Mouse (Mus musculus) hindbrain, embryonic 12.5 days (tissue): ENCODE measurements at regions not wholly inside any gene's neighbourhood (a gene's known extent, or its start where the extent isn't known, plus 50 kb on each side); places are given as distances from the start of the nearest gene placed in this dataset.

Source experiments
- ATAC-seq: fragments of 200-750 bp; cut with Nextera tagmentation; 2 replicates; pipeline ENCODE4 v1.8.0; 2017; ENCODE audit warnings: moderate TSS enrichment; ENCODE audit not compliant: low FRiP score
- H3K27ac ChIP-seq: fragments of 300-500 bp; sonication (generic); 2 replicates; pipeline ENCODE4 v1.5.1; 2016; ENCODE audit warnings: mild to moderate bottlenecking
- H3K27me3 ChIP-seq: fragments of 300-500 bp; sonication (generic); 2 replicates; pipeline ENCODE4 v1.6.1; 2016; ENCODE audit warnings: mild to moderate bottlenecking
- H3K36me3 ChIP-seq: fragments of 300-500 bp; sonication (generic); 2 replicates; pipeline ENCODE4 v1.6.1; 2016; ENCODE audit warnings: mild to moderate bottlenecking
- H3K4me1 ChIP-seq: fragments of 300-500 bp; sonication (generic); 2 replicates; pipeline ENCODE4 v1.6.1; 2016
- H3K4me2 ChIP-seq: fragments of 300-500 bp; sonication (generic); replicated peaks from 2 replicates; pipeline ENCODE4 v1.6.1; 2016; ENCODE audit warnings: mild to moderate bottlenecking
- H3K4me3 ChIP-seq: fragments of 300-500 bp; sonication (generic); 2 replicates; pipeline ENCODE4 v1.5.1; 2016; ENCODE audit warnings: mild to moderate bottlenecking
- H3K9ac ChIP-seq: fragments of 300-500 bp; sonication (generic); 2 replicates; pipeline ENCODE4 v1.6.1; 2016; ENCODE audit warnings: mild to moderate bottlenecking, moderate library complexity
- H3K9me3 ChIP-seq: fragments of 300-500 bp; sonication (generic); replicated peaks from 2 replicates; pipeline ENCODE4 v1.6.1; 2016; ENCODE audit warnings: mild to moderate bottlenecking
- WGBS: fragments of 180-500 bp; shearing (Covaris S2); methylation state at CpG from one replicate; pipeline ENCODE4 v1.1.7; 2016; 5-methylcytosine and 5-hydroxymethylcytosine counted together

- no peak overlapping the region for H3K27ac ChIP-seq
- 15% methylated on average over 3 of the region's 4 CpGs for WGBS
- no peaks in the 10 kb centered on the region for H3K27me3 ChIP-seq
- H3K4me3 ChIP-seq: no peak overlapping the region
- no peak overlapping the region for H3K4me2 ChIP-seq
- H3K4me1 ChIP-seq: peaks cover 11% of the 10 kb centered on the region
- no peak overlapping the region for H3K9ac ChIP-seq
- no peaks in the 10 kb centered on the region for H3K36me3 ChIP-seq
- ATAC-seq: no peak
- H3K9me3 ChIP-seq: no peaks in the 10 kb centered on the region
These were observed 415.9 kb downstream of the Rps24 start for GRCm38 (mm10) chr14:24902870-24903269.

- Histone ChIP-seq H3K4me2 (no peak overlapping the region), H3K27me3 (no peaks in the 10 kb centered on the region), H3K36me3 (no peaks in the 10 kb centered on the region), H3K9ac (no peak overlapping the region), H3K9me3 (no peaks in the 10 kb centered on the region), H3K4me3 (no peak overlapping the region), H3K4me1 (peaks cover 13% of the 10 kb centered on the region), H3K27ac (no peak overlapping the region)
- WGBS: 80% methylated on average over 6 of the region's 6 CpGs
- ATAC-seq: no peak
These were observed 417.8 kb downstream of the Rps24 start for GRCm38 (mm10) chr14:24904712-24905111.

- no peak for ATAC-seq
- no peak overlapping the region for H3K27ac ChIP-seq
These were observed 420.0 kb downstream of the Rps24 start for GRCm38 (mm10) chr14:24906916-24907315.

GRCm38 (mm10) chr14:24908377-24908776 is 421.5 kb downstream of the Rps24 start:
- Histone ChIP-seq H3K27ac (no peak overlapping the region), H3K9ac (no peak overlapping the region), H3K9me3 (no peaks in the 10 kb centered on the region), H3K27me3 (no peaks in the 10 kb centered on the region; the same call in 1 of the 2 replicates), H3K4me2 (no peak overlapping the region), H3K36me3 (no peaks in the 10 kb centered on the region), H3K4me3 (no peak overlapping the region), H3K4me1 (peaks cover 2% of the 10 kb centered on the region)
- no peak for ATAC-seq
- WGBS: 75% methylated on average over 4 of the region's 4 CpGs

More at GRCm38 (mm10) chr14:24906916-24907315, 420.0 kb downstream of the Rps24 start:
- H3K4me3 ChIP-seq: no peak overlapping the region
- H3K36me3 ChIP-seq: no peaks in the 10 kb centered on the region
- no peak overlapping the region for H3K4me2 ChIP-seq
- no peaks in the 10 kb centered on the region; the same call in 1 of the 2 replicates for H3K27me3 ChIP-seq
- peaks cover 6% of the 10 kb centered on the region for H3K4me1 ChIP-seq
- WGBS: 79% methylated on average over 7 of the region's 7 CpGs
- H3K9me3 ChIP-seq: no peaks in the 10 kb centered on the region
- no peak overlapping the region for H3K9ac ChIP-seq

- no peaks in the 10 kb centered on the region for H3K36me3 ChIP-seq
- no peaks in the 10 kb centered on the region; the same call in 1 of the 2 replicates for H3K27me3 ChIP-seq
- no peak overlapping the region for H3K27ac ChIP-seq
- WGBS: 91% methylated on average over 6 of the region's 6 CpGs
- H3K4me1 ChIP-seq: peaks cover 2% of the 10 kb centered on the region
- no peak overlapping the region for H3K9ac ChIP-seq
- H3K4me2 ChIP-seq: no peak overlapping the region
- ATAC-seq: no peak
- no peak overlapping the region for H3K4me3 ChIP-seq
- no peaks in the 10 kb centered on the region for H3K9me3 ChIP-seq
These were observed 424.7 kb downstream of the Rps24 start for GRCm38 (mm10) chr14:24911621-24912020.

GRCm38 (mm10) chr14:24919056-24919455 is 432.1 kb downstream of the Rps24 start:
- Histone ChIP-seq H3K36me3 (no peaks in the 10 kb centered on the region), H3K4me1 (no peaks in the 10 kb centered on the region), H3K27ac (no peak overlapping the region), H3K4me2 (no peak overlapping the region), H3K27me3 (no peaks in the 10 kb centered on the region), H3K4me3 (no peak overlapping the region), H3K9me3 (no peaks in the 10 kb centered on the region), H3K9ac (no peak overlapping the region)
- WGBS: 86% methylated on average over 3 of the region's 3 CpGs
- no peak for ATAC-seq

- Histone ChIP-seq H3K4me3 (no peak overlapping the region), H3K27me3 (no peaks in the 10 kb centered on the region), H3K4me1 (peaks cover 14% of the 10 kb centered on the region), H3K27ac (no peak overlapping the region), H3K36me3 (no peaks in the 10 kb centered on the region), H3K4me2 (no peak overlapping the region), H3K9ac (no peak overlapping the region), H3K9me3 (no peaks in the 10 kb centered on the region)
- no peak for ATAC-seq
- WGBS: 72% methylated on average over 10 of the region's 10 CpGs
These were observed 435.1 kb downstream of the Rps24 start for GRCm38 (mm10) chr14:24922006-24922405.

GRCm38 (mm10) chr14:24924561-24924960 is 437.6 kb downstream of the Rps24 start:
- Histone ChIP-seq H3K4me2 (no peak overlapping the region), H3K36me3 (no peaks in the 10 kb centered on the region), H3K9me3 (no peaks in the 10 kb centered on the region), H3K4me1 (peaks cover 15% of the 10 kb centered on the region), H3K4me3 (no peak overlapping the region), H3K9ac (no peak overlapping the region), H3K27ac (no peak overlapping the region; the same call in 1 of the 2 replicates), H3K27me3 (no peaks in the 10 kb centered on the region)
- 62% methylated on average over 3 of the region's 3 CpGs for WGBS
- ATAC-seq: no peak; the same call in 1 of the 2 replicates

- Histone ChIP-seq H3K4me1 (peaks cover 18% of the 10 kb centered on the region), H3K36me3 (no peaks in the 10 kb centered on the region), H3K4me3 (no peak overlapping the region), H3K4me2 (no peak overlapping the region), H3K9me3 (no peaks in the 10 kb centered on the region), H3K27me3 (no peaks in the 10 kb centered on the region), H3K27ac (no peak overlapping the region), H3K9ac (no peak overlapping the region)
- no peak for ATAC-seq
- 51% methylated on average over 11 of the region's 11 CpGs for WGBS
These were observed 439.4 kb downstream of the Rps24 start for GRCm38 (mm10) chr14:24926086-24927048.

GRCm38 (mm10) chr14:24928726-24929125 is 441.8 kb downstream of the Rps24 start:
- no peak overlapping the region for H3K27ac ChIP-seq
- whole genome bisulfite sequencing: 87% methylated on average over 3 of the region's 3 CpGs
- no peak overlapping the region for H3K9ac ChIP-seq

GRCm38 (mm10) chr14:24930251-24930650 is 443.3 kb downstream of the Rps24 start:
- Histone ChIP-seq H3K27me3 (no peaks in the 10 kb centered on the region), H3K36me3 (no peaks in the 10 kb centered on the region), H3K4me3 (no peak overlapping the region), H3K9me3 (no peaks in the 10 kb centered on the region), H3K27ac (no peak overlapping the region), H3K4me1 (peaks cover 13% of the 10 kb centered on the region), H3K9ac (no peak overlapping the region), H3K4me2 (no peak overlapping the region)
- ATAC-seq: no peak
- 31% methylated on average over 7 of the region's 7 CpGs for WGBS

More at GRCm38 (mm10) chr14:24928726-24929125, 441.8 kb downstream of the Rps24 start:
- ATAC-seq: no peak
- H3K4me1 ChIP-seq: peaks cover 18% of the 10 kb centered on the region
- H3K36me3 ChIP-seq: no peaks in the 10 kb centered on the region
- no peaks in the 10 kb centered on the region for H3K27me3 ChIP-seq
- no peak overlapping the region for H3K4me2 ChIP-seq
- H3K4me3 ChIP-seq: no peak overlapping the region
- no peaks in the 10 kb centered on the region for H3K9me3 ChIP-seq

- H3K4me1 ChIP-seq: 0 out of 2 replicates have a peak, but pooled peaks cover 8% of the 10 kb centered on the region
- no peaks in the 10 kb centered on the region for H3K27me3 ChIP-seq
- no peak overlapping the region for H3K4me3 ChIP-seq
- H3K9me3 ChIP-seq: no peaks in the 10 kb centered on the region
- H3K4me2 ChIP-seq: no peak overlapping the region
- H3K36me3 ChIP-seq: no peaks in the 10 kb centered on the region
- H3K27ac ChIP-seq: no peak overlapping the region
- no peak for ATAC-seq
- WGBS: 94% methylated on average over 2 of the region's 2 CpGs
- H3K9ac ChIP-seq: no peak overlapping the region
These were observed 451.0 kb downstream of the Rps24 start for GRCm38 (mm10) chr14:24937876-24938275.
